Mouse (Mus musculus): Measurements from ENCODE around the gene Itk. TPM values are rescaled to one million over a fixed set of nuclear protein-coding genes. Genes with fewer than 3 reads are reported as not detected.

Gene Itk
- polyA plus RNA-seq, 1 experiment from 2014 or later, result 0.09 TPM

GRCm38 (mm10) chr11:46326271-46327015 is 62.9 kb downstream of the Itk start:
- Histone ChIP-seq H3K9me3 (ENCODE audit: control insufficient read depth, low read length) (no peaks in the 10 kb centered on the region), H3K4me2 (ENCODE audit: low read depth, low read length, severe bottlenecking) (no peak overlapping the region), H3K4me3 (ENCODE audit: low read depth, low read length) (no peak overlapping the region), H3K36me3 (ENCODE audit: control insufficient read depth, insufficient read depth, low read length) (no peaks in the 10 kb centered on the region), H3K27ac (ENCODE audit: low read depth, low read length) (no peak overlapping the region), H3K4me1 (replicated peaks; ENCODE audit: control insufficient read depth, insufficient read depth, low read length) (no peaks in the 10 kb centered on the region), H3K9ac (ENCODE audit: low read length) (no peak overlapping the region), H3K27me3 (ENCODE audit: control insufficient read depth, insufficient read depth, low read length) (no peaks in the 10 kb centered on the region)
- ATAC-seq (replicated peaks; ENCODE audit: low FRiP score) (no peak), DNase-seq (ENCODE audit: low spot score) (no peak)
- WGBS, result 88% methylated on average over 16 of the region's 16 CpGs

- Histone ChIP-seq H3K36me3 (ENCODE audit: control insufficient read depth, insufficient read depth, low read length) (no peaks in the 10 kb centered on the region), H3K4me3 (ENCODE audit: low read depth, low read length) (no peak overlapping the region), H3K27ac (ENCODE audit: low read depth, low read length) (no peak overlapping the region), H3K4me2 (ENCODE audit: low read depth, low read length, severe bottlenecking) (no peak overlapping the region), H3K9me3 (ENCODE audit: control insufficient read depth, low read length) (no peaks in the 10 kb centered on the region), H3K27me3 (ENCODE audit: control insufficient read depth, insufficient read depth, low read length) (no peaks in the 10 kb centered on the region), H3K4me1 (replicated peaks; ENCODE audit: control insufficient read depth, insufficient read depth, low read length) (no peaks in the 10 kb centered on the region), H3K9ac (ENCODE audit: low read length) (no peak overlapping the region)
- ATAC-seq (replicated peaks; ENCODE audit: low FRiP score) (no peak), DNase-seq (ENCODE audit: low spot score) (no peak)
- WGBS, result 79% methylated on average over 7 of the region's 7 CpGs
These were observed 67.8 kb downstream of the Itk start for GRCm38 (mm10) chr11:46321559-46321958.

GRCm38 (mm10) chr11:46314534-46314933 is 74.8 kb downstream of the Itk start:
- no peak overlapping the region for H3K27ac ChIP-seq (ENCODE audit: low read depth, low read length)
- H3K9ac ChIP-seq (ENCODE audit: low read length), result no peak overlapping the region
- no peak for DNase-seq (ENCODE audit: low spot score)
- no peak overlapping the region for H3K4me2 ChIP-seq (ENCODE audit: low read depth, low read length, severe bottlenecking)
- 81% methylated on average over 7 of the region's 7 CpGs for WGBS
- H3K27me3 ChIP-seq (ENCODE audit: control insufficient read depth, insufficient read depth, low read length), result no peaks in the 10 kb centered on the region
- no peak for ATAC-seq (replicated peaks; ENCODE audit: low FRiP score)
- no peaks in the 10 kb centered on the region for H3K9me3 ChIP-seq (ENCODE audit: control insufficient read depth, low read length)
- no peak overlapping the region for H3K4me3 ChIP-seq (ENCODE audit: low read depth, low read length)
- no peaks in the 10 kb centered on the region for H3K36me3 ChIP-seq (ENCODE audit: control insufficient read depth, insufficient read depth, low read length)
- peaks cover 13% of the 10 kb centered on the region for H3K4me1 ChIP-seq (replicated peaks; ENCODE audit: control insufficient read depth, insufficient read depth, low read length)

GRCm38 (mm10) chr11:46313851-46314250 is 75.5 kb downstream of the Itk start:
- H3K9ac ChIP-seq (ENCODE audit: low read length), result no peak overlapping the region
- no peak overlapping the region for H3K27ac ChIP-seq (ENCODE audit: low read depth, low read length)
- H3K9me3 ChIP-seq (ENCODE audit: control insufficient read depth, low read length), result no peaks in the 10 kb centered on the region
- ATAC-seq (replicated peaks; ENCODE audit: low FRiP score) (no peak), DNase-seq (ENCODE audit: low spot score) (no peak)
- H3K4me1 ChIP-seq (replicated peaks; ENCODE audit: control insufficient read depth, insufficient read depth, low read length), result peaks cover 18% of the 10 kb centered on the region
- no peaks in the 10 kb centered on the region for H3K36me3 ChIP-seq (ENCODE audit: control insufficient read depth, insufficient read depth, low read length)
- H3K4me3 ChIP-seq (ENCODE audit: low read depth, low read length), result no peak overlapping the region
- H3K4me2 ChIP-seq (ENCODE audit: low read depth, low read length, severe bottlenecking), result no peak overlapping the region
- 84% methylated on average over 6 of the region's 6 CpGs for WGBS
- H3K27me3 ChIP-seq (ENCODE audit: control insufficient read depth, insufficient read depth, low read length), result no peaks in the 10 kb centered on the region

GRCm38 (mm10) chr11:46312523-46313035 is 76.7 kb downstream of the Itk start, which contains the start of gene Cyfip2:
Gene Cyfip2 (minus strand): TSS chr11:46312859.
- no peaks in the 10 kb centered on the region for H3K27me3 ChIP-seq (ENCODE audit: control insufficient read depth, insufficient read depth, low read length)
- peak within 1 kb of the TSS; percentile 79 for H3K4me3 ChIP-seq (ENCODE audit: low read depth, low read length)
- DNase-seq (ENCODE audit: low spot score) (peak; percentile 52), ATAC-seq (replicated peaks; ENCODE audit: low FRiP score) (0 out of 2 replicates have a peak, but pooled peaks have one; percentile 3)
- peak within 1 kb of the TSS; percentile 90 for H3K9ac ChIP-seq (ENCODE audit: low read length)
- no peaks in the 10 kb centered on the region for H3K9me3 ChIP-seq (ENCODE audit: control insufficient read depth, low read length)
- H3K4me2 ChIP-seq (ENCODE audit: low read depth, low read length, severe bottlenecking), result peak within 1 kb of the TSS; percentile 94
- peaks cover 18% of the 10 kb centered on the region for H3K4me1 ChIP-seq (replicated peaks; ENCODE audit: control insufficient read depth, insufficient read depth, low read length)
- peak within 1 kb of the TSS; percentile 57 for H3K27ac ChIP-seq (ENCODE audit: low read depth, low read length)
- WGBS, result 7% methylated on average over 14 of the region's 14 CpGs
- no peaks in the 10 kb centered on the region for H3K36me3 ChIP-seq (ENCODE audit: control insufficient read depth, insufficient read depth, low read length)

- under 1% methylated on average over 69 of the region's 71 CpGs for WGBS
- Histone ChIP-seq H3K4me3 (ENCODE audit: low read depth, low read length) (peak overlapping the region; percentile 79), H3K9ac (ENCODE audit: low read length) (peak overlapping the region; percentile 90), H3K4me1 (replicated peaks; ENCODE audit: control insufficient read depth, insufficient read depth, low read length) (peaks cover 18% of the 10 kb centered on the region), H3K9me3 (ENCODE audit: control insufficient read depth, low read length) (no peaks in the 10 kb centered on the region), H3K4me2 (ENCODE audit: low read depth, low read length, severe bottlenecking) (peak overlapping the region; percentile 94), H3K36me3 (ENCODE audit: control insufficient read depth, insufficient read depth, low read length) (no peaks in the 10 kb centered on the region), H3K27me3 (ENCODE audit: control insufficient read depth, insufficient read depth, low read length) (no peaks in the 10 kb centered on the region), H3K27ac (ENCODE audit: low read depth, low read length) (peak overlapping the region; percentile 57)
- peak; percentile 85 for ATAC-seq (replicated peaks; ENCODE audit: low FRiP score)
- peak; percentile 84 for DNase-seq (ENCODE audit: low spot score)
These were observed 77.4 kb downstream of the Itk start for GRCm38 (mm10) chr11:46311703-46312522.

- peak; percentile 4; the same call in 1 of the 2 replicates for ATAC-seq (replicated peaks; ENCODE audit: low FRiP score)
- Histone ChIP-seq H3K27ac (ENCODE audit: low read depth, low read length) (peak overlapping the region; percentile 57; the same call in 1 of the 2 replicates), H3K4me2 (ENCODE audit: low read depth, low read length, severe bottlenecking) (peak overlapping the region; percentile 94), H3K4me1 (replicated peaks; ENCODE audit: control insufficient read depth, insufficient read depth, low read length) (peaks cover 18% of the 10 kb centered on the region), H3K4me3 (ENCODE audit: low read depth, low read length) (peak overlapping the region; percentile 79), H3K27me3 (ENCODE audit: control insufficient read depth, insufficient read depth, low read length) (no peaks in the 10 kb centered on the region), H3K36me3 (ENCODE audit: control insufficient read depth, insufficient read depth, low read length) (no peaks in the 10 kb centered on the region; the same call in 1 of the 2 replicates), H3K9me3 (ENCODE audit: control insufficient read depth, low read length) (no peaks in the 10 kb centered on the region), H3K9ac (ENCODE audit: low read length) (peak overlapping the region; percentile 90)
- 5% methylated on average over 14 of the region's 14 CpGs for WGBS
- DNase-seq (ENCODE audit: low spot score), result no peak
These were observed 78.1 kb downstream of the Itk start for GRCm38 (mm10) chr11:46311181-46311702.

GRCm38 (mm10) chr11:46310647-46311063 is 78.7 kb downstream of the Itk start:
- H3K4me3 ChIP-seq (ENCODE audit: low read depth, low read length), result peak overlapping the region; percentile 79
- peaks cover 18% of the 10 kb centered on the region for H3K4me1 ChIP-seq (replicated peaks; ENCODE audit: control insufficient read depth, insufficient read depth, low read length)
- peak overlapping the region; percentile 94 for H3K4me2 ChIP-seq (ENCODE audit: low read depth, low read length, severe bottlenecking)
- H3K9ac ChIP-seq (ENCODE audit: low read length), result no peak overlapping the region; the same call in 1 of the 2 replicates
- H3K9me3 ChIP-seq (ENCODE audit: control insufficient read depth, low read length), result no peaks in the 10 kb centered on the region
- no peaks in the 10 kb centered on the region for H3K27me3 ChIP-seq (ENCODE audit: control insufficient read depth, insufficient read depth, low read length)
- no peak for ATAC-seq (replicated peaks; ENCODE audit: low FRiP score)
- 53% methylated on average over 5 of the region's 5 CpGs for WGBS
- no peak for DNase-seq (ENCODE audit: low spot score)
- H3K36me3 ChIP-seq (ENCODE audit: control insufficient read depth, insufficient read depth, low read length), result no peaks in the 10 kb centered on the region; the same call in 1 of the 2 replicates
- H3K27ac ChIP-seq (ENCODE audit: low read depth, low read length), result peak overlapping the region; percentile 72; the same call in 1 of the 2 replicates
